Mouse (Mus musculus) hindbrain, embryonic 11.5 days (tissue): ENCODE measurements at regions not wholly inside any gene's neighbourhood (a gene's known extent, or its start where the extent isn't known, plus 50 kb on each side); places are given as distances from the start of the nearest gene placed in this dataset.

Experiments
- ATAC-seq: fragments of 200-750 bp; cut with Nextera tagmentation; 2 replicates; pipeline ENCODE4 v1.8.0; 2017; ENCODE audit warnings: mild to moderate bottlenecking, moderate TSS enrichment, moderate library complexity; ENCODE audit not compliant: low FRiP score
- DNase-seq: peaks from one replicate; pipeline ENCODE4 v3.0.0-alpha.2; 2015; ENCODE audit warnings: low spot score
- H3K27ac ChIP-seq: fragments of 300-500 bp; sonication (generic); 2 replicates; pipeline ENCODE4 v1.5.1; 2014; ENCODE audit warnings: mild to moderate bottlenecking, low read depth, low read length
- H3K27me3 ChIP-seq: fragments of 300-500 bp; sonication (generic); 2 replicates; pipeline ENCODE4 v1.6.1; 2014; ENCODE audit warnings: mild to moderate bottlenecking, low read length, moderate library complexity, mixed read lengths; ENCODE audit not compliant: control insufficient read depth, insufficient read depth
- H3K36me3 ChIP-seq: fragments of 300-500 bp; sonication (generic); 2 replicates; pipeline ENCODE4 v1.6.1; 2014; ENCODE audit warnings: mild to moderate bottlenecking, low read length, moderate library complexity, mixed read lengths; ENCODE audit not compliant: control insufficient read depth, insufficient read depth
- H3K4me1 ChIP-seq: fragments of 300-500 bp; sonication (generic); replicated peaks from 2 replicates; pipeline ENCODE4 v1.6.1; 2014; ENCODE audit warnings: low read length, mixed read lengths; ENCODE audit not compliant: control insufficient read depth, insufficient read depth
- H3K4me2 ChIP-seq: fragments of 300-500 bp; sonication (generic); replicated peaks from 2 replicates; pipeline ENCODE4 v1.6.1; 2014; ENCODE audit warnings: mild to moderate bottlenecking, low read depth, low read length
- H3K4me3 ChIP-seq: fragments of 300-500 bp; sonication (generic); 2 replicates; pipeline ENCODE4 v1.5.1; 2014; ENCODE audit warnings: low read depth, low read length
- H3K9ac ChIP-seq: fragments of 300-500 bp; sonication (generic); 2 replicates; pipeline ENCODE4 v1.6.1; 2014; ENCODE audit warnings: low read depth, low read length
- H3K9me3 ChIP-seq: fragments of 300-500 bp; sonication (generic); 2 replicates; pipeline ENCODE4 v1.6.1; 2016; ENCODE audit warnings: low read length; ENCODE audit not compliant: control insufficient read depth
- WGBS: fragments of 180-500 bp; shearing (Covaris S2); extraction: QIAGEN DNeasy Blood & Tissue Kit; methylation state at CpG from one replicate; pipeline ENCODE4 v1.1.7; 2014; 5-methylcytosine and 5-hydroxymethylcytosine counted together

DNA sequence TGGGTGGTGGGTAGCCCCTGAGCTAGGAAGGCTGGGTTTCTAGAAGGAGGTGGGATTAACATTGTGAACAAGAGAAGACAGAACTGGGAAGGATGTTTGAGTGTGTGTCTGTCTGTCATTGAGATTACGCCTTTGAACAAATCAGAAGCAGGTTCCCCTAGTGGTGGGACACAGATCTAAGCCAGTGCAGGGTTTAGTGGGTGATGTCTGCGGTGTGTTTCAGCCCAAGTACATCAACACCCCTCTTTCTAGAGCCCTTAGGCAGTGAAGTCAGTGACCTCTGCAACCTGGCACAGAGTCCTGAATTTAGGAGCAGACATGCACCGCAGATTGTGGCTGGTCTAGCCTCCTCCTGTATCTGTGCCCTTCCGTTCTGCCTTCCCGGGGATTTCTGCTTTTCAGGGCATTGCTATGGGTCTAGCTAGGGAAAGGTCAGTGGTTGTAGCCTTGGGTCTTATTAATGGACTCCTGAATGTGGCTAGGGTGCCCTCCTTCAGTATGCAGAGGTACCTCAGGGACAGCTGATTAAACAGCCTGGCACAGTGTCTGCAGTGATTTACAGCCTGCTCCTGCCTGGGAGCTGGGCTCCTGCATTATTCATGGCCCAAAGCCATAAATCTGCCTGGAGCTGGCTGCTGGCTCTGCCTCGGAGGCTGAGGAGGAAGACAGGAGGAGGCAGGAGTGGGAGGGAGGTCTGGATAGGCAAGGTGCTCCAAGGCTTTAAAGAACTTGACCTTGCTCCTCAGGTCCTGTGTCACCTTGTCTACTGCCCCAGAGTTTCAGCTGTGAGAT lies 264.3 kb downstream of the Dysf start:
- H3K9ac ChIP-seq: no peak overlapping the region
- no peaks in the 10 kb centered on the region for H3K4me1 ChIP-seq
- H3K36me3 ChIP-seq: no peaks in the 10 kb centered on the region
- no peaks in the 10 kb centered on the region for H3K9me3 ChIP-seq
- no peaks in the 10 kb centered on the region for H3K27me3 ChIP-seq
- H3K4me2 ChIP-seq: no peak overlapping the region
- ATAC-seq (peak; percentile 63), DNase-seq (peak; percentile 59)
- no peak overlapping the region for H3K27ac ChIP-seq
- WGBS: 72% methylated on average over 6 of the region's 6 CpGs
- H3K4me3 ChIP-seq: no peak overlapping the region

DNA sequence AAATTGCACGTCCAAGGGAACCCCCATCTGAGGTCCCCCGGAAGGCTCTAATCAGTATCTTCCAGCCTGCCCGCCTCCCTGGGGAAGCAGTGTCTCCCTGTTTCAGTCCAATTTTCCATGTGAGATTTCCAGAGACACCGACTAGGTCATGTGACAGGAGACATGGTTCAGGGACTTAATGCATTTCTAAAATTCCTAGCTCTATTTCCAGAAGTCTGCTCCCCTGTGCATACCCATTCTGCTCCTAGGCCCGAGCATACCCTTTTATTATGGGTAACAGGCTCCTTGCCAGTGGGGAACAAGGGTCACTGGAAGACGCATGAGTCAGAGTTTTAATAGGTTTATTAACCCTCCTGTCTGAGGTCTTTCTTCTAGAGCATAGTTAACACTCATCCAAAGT lies 263.6 kb downstream of the Dysf start:
- Histone ChIP-seq H3K27ac (no peak overlapping the region), H3K4me1 (no peaks in the 10 kb centered on the region), H3K27me3 (no peaks in the 10 kb centered on the region), H3K4me2 (no peak overlapping the region), H3K4me3 (no peak overlapping the region), H3K9ac (no peak overlapping the region), H3K36me3 (no peaks in the 10 kb centered on the region), H3K9me3 (no peaks in the 10 kb centered on the region)
- ATAC-seq: no peak
- no peak for DNase-seq
- 85% methylated on average over 6 of the region's 6 CpGs for WGBS

DNA sequence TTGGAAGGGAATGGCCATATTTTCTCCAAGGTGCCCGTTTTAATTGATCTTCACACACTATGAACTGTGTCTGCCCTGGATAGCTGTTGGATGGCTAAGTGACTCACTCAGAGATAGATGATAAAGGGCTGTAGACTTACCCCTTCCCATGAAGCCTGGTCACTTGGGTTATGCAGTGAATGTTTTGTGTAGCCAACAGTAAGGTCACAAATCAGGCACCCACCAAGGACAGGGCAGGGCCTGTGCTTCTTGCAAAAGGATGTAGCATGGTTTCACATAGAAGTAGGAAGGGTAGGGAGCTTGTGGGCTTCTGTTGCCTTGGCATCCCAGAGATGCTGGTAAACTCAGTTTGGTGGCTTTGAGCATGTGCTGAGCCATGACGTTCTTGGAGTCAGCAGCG lies 263.1 kb downstream of the Dysf start:
- 84% methylated on average over 3 of the region's 3 CpGs for WGBS
- no peak for DNase-seq
- no peak for ATAC-seq

DNA sequence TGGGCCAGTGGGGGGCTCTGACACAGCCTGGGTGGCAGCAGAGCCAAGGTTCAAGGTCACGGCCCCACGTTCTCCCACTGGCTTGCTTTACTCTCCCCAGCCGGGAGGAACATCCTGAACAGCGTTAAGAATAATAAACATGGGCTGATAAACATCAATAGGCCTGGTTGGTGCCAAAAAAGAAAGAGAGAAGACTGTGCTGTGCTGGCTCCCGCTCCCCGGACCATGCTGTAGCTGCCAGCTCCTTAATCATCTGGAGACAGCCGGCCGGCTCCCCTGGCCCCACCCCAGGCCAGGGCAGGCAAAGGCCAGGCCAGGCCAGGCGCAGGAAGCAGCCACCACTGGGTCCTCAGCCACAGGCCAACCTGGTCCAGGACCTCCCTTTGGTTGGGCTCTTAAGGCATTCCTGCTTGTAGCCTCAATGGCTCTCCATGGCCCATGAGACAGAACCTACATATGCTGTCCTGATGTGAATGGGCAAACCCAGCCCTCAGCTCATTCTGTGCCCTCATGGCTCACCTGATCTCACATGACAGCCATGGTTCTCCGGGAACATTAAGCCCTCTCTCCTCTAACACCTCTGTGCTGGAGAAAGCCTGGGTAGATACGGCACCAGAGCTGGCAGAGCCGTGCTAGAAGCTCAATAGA lies 262.3 kb downstream of the Dysf start:
- 67% methylated on average over 12 of the region's 12 CpGs for WGBS
- H3K4me3 ChIP-seq: no peak overlapping the region
- no peaks in the 10 kb centered on the region for H3K9me3 ChIP-seq
- no peaks in the 10 kb centered on the region for H3K4me1 ChIP-seq
- H3K27ac ChIP-seq: no peak overlapping the region
- no peak overlapping the region for H3K4me2 ChIP-seq
- no peaks in the 10 kb centered on the region for H3K27me3 ChIP-seq
- H3K9ac ChIP-seq: no peak overlapping the region
- no peak for DNase-seq
- ATAC-seq: no peak
- no peaks in the 10 kb centered on the region for H3K36me3 ChIP-seq

More for the DNA sequence above, 263.1 kb downstream of the Dysf start:
- no peak overlapping the region for H3K9ac ChIP-seq
- no peaks in the 10 kb centered on the region for H3K4me1 ChIP-seq
- no peak overlapping the region for H3K4me2 ChIP-seq
- no peaks in the 10 kb centered on the region for H3K9me3 ChIP-seq
- no peak overlapping the region for H3K4me3 ChIP-seq
- no peak overlapping the region for H3K27ac ChIP-seq
- no peaks in the 10 kb centered on the region for H3K27me3 ChIP-seq
- no peaks in the 10 kb centered on the region for H3K36me3 ChIP-seq

DNA sequence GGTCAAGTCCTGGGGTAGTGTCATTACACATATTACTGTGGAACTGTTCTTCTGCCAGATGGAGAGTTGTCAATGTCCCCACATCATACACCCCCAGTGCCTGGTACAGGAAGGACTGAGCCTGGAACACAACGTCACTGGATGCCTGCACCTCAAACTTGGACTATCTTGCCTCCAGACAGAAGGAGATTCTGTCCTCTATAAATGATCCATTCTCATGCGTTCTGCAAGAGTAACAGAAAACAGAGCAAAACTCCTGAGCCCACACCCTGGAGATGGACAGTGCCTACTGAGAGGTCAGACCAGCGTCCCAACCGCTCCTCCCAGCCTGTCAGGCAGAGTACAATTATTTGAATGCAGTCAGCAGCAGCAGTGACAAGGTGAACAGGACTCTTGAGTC lies 261.1 kb downstream of the Dysf start:
- Histone ChIP-seq H3K4me1 (no peaks in the 10 kb centered on the region), H3K4me2 (no peak overlapping the region), H3K27ac (no peak overlapping the region), H3K36me3 (no peaks in the 10 kb centered on the region), H3K9me3 (no peaks in the 10 kb centered on the region), H3K4me3 (no peak overlapping the region), H3K9ac (no peak overlapping the region), H3K27me3 (no peaks in the 10 kb centered on the region)
- 85% methylated on average over 4 of the region's 4 CpGs for WGBS
- DNase-seq: no peak
- no peak for ATAC-seq

DNA sequence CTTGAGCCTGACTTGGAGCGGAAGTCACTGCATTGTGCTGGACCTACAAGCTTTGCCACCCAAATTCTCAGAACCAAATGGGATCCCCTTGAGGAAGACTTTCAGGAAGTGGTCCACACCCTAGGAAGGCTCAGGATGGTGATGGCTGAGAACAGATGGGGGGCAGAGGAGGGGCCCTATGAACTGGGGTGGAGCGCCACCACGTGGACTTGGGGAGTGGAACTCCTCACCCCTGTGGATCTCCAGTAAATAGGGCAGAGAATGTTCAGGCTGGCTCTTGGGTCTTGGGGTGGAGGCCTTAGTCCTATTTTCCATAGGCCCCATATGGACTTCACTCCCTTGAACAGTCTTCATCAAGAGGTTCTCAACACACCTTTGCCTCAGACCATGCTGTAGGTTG lies 260.6 kb downstream of the Dysf start:
- no peak for DNase-seq
- Histone ChIP-seq H3K27ac (no peak overlapping the region), H3K4me3 (no peak overlapping the region), H3K27me3 (no peaks in the 10 kb centered on the region), H3K4me1 (no peaks in the 10 kb centered on the region), H3K4me2 (no peak overlapping the region), H3K9ac (no peak overlapping the region), H3K36me3 (no peaks in the 10 kb centered on the region), H3K9me3 (no peaks in the 10 kb centered on the region)
- ATAC-seq: no peak
- WGBS: 65% methylated on average over 3 of the region's 3 CpGs

DNA sequence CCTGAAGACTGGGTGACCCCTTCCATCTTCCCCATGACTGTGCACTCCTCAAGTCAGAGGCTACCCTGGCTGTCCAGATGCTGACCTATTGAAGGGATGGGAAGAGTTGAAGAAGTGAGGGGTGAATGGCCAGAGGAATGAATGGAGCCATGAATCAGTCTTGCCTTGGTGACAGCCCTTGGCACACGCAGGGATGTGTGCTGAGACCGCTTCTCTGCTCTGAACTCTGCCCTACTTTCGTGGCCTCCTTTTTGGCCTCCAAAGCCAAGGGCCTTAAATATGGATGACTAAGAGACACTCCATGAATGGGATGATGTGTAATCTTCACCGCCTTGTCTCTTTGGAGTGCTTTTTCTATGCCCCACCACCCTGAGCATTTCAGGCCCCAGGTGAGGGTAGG lies 259.7 kb downstream of the Dysf start:
- DNase-seq (no peak), ATAC-seq (no peak)
- Histone ChIP-seq H3K36me3 (no peaks in the 10 kb centered on the region), H3K27ac (no peak overlapping the region), H3K4me3 (no peak overlapping the region), H3K4me1 (no peaks in the 10 kb centered on the region), H3K9ac (no peak overlapping the region), H3K27me3 (no peaks in the 10 kb centered on the region), H3K9me3 (no peaks in the 10 kb centered on the region), H3K4me2 (no peak overlapping the region)
- 95% methylated on average over 4 of the region's 4 CpGs for WGBS

DNA sequence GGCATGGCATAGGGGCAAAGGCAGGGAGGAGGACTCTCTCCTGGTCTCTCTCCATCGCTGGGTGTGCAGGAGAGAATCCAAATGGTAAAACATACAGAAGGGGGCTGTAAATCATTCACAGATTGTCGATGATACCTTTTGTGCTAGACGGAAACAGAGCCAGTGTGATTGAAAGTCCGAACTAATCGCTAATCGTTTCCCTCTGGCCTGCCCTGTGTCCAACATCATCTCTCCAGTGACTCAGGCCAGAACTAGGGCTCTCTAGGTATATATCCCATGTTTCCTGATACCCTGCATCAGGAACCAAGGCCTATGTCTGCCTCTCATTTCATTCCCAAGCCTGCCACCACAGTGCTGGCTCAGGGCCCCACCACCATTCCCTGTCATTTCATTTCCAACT lies 259.1 kb downstream of the Dysf start:
- ATAC-seq: no peak
- WGBS: 72% methylated on average over 6 of the region's 6 CpGs
- no peaks in the 10 kb centered on the region for H3K36me3 ChIP-seq
- DNase-seq: no peak
- H3K9me3 ChIP-seq: no peaks in the 10 kb centered on the region
- no peak overlapping the region for H3K4me3 ChIP-seq
- H3K27ac ChIP-seq: no peak overlapping the region
- no peak overlapping the region for H3K9ac ChIP-seq
- no peak overlapping the region for H3K4me2 ChIP-seq
- no peaks in the 10 kb centered on the region for H3K27me3 ChIP-seq
- H3K4me1 ChIP-seq: no peaks in the 10 kb centered on the region

DNA sequence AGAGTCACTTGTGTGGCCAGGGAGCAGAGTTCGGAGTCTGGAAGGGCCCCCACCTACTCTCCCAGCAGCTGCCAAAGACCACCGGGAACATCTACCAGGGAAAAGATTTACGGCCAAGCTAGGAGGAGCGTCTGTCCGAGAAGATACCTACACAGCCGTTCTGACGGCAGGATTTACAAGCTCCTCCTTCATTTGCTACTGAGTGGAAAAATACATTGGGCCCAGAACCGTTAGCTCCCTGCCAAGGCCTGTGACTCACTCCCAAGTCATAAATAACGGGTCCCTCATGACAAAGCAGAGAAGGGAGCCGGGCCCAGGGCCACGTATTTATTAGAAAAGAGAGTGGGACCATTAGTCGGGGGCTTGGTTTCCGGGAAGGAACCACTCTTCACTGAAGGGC lies 258.3 kb downstream of the Dysf start:
- ATAC-seq (no peak), DNase-seq (no peak)
- no peaks in the 10 kb centered on the region for H3K27me3 ChIP-seq
- H3K27ac ChIP-seq: no peak overlapping the region
- no peaks in the 10 kb centered on the region for H3K9me3 ChIP-seq
- no peaks in the 10 kb centered on the region for H3K36me3 ChIP-seq
- H3K4me3 ChIP-seq: no peak overlapping the region
- H3K9ac ChIP-seq: no peak overlapping the region
- no peak overlapping the region for H3K4me2 ChIP-seq
- 83% methylated on average over 13 of the region's 13 CpGs for WGBS
- H3K4me1 ChIP-seq: no peaks in the 10 kb centered on the region
